Mouse (Mus musculus) cerebellum, adult 2 months (tissue): ENCODE results near the gene Runx2. TPM values are rescaled to one million over a fixed set of nuclear protein-coding genes. Genes with fewer than 3 reads are reported as not detected.
A peak's percentile ranks its signal among the peaks of the same experiment; 100 is the strongest.

ENCODE experiments used
- DNase-seq, 2 experiments: peaks; one replicate each; pipeline ENCODE4 v3.0.0; 2021
- H3K27ac ChIP-seq: fragments of 200-500 bp; 2 replicates; pipeline ENCODE4 v1.5.1; 2012; ENCODE audit warnings: low read length, control low read depth, inconsistent platforms; ENCODE audit not compliant: insufficient read depth
- H3K27me3 ChIP-seq: fragments of 200-500 bp; 2 replicates; pipeline ENCODE4 v1.6.1; 2012; ENCODE audit warnings: inconsistent platforms, mild to moderate bottlenecking, low read length, moderate library complexity; ENCODE audit not compliant: control insufficient read depth, insufficient read depth
- H3K4me1 ChIP-seq: fragments of 200-500 bp; 2 replicates; pipeline ENCODE4 v1.6.1; 2011; ENCODE audit warnings: low read length; ENCODE audit not compliant: control insufficient read depth, insufficient read depth
- H3K4me3 ChIP-seq: fragments of 200-500 bp; replicated peaks from 2 replicates; pipeline ENCODE3; 2011; ENCODE audit warnings: mild to moderate bottlenecking, low read depth, low read length, control low read depth; ENCODE audit not compliant: insufficient read depth
- CTCF ChIP-seq: fragments of 200-500 bp; IDR thresholded peaks from 2 replicates; pipeline ENCODE4 v1.5.1; 2011; ENCODE audit warnings: low read depth, mild to moderate bottlenecking, control low read depth, low read length, moderate library complexity, borderline replicate concordance; ENCODE audit not compliant: insufficient read depth
- POLR2A ChIP-seq: fragments of 200-500 bp; IDR thresholded peaks from 2 replicates; pipeline ENCODE4 v1.6.1; 2011; ENCODE audit warnings: low read length, control low read depth, borderline replicate concordance; ENCODE audit not compliant: insufficient read depth
- WGBS: fragments of 180-500 bp; shearing (Covaris S2); methylation state at CpG from one replicate; pipeline ENCODE4 v1.1.7; 2018; 5-methylcytosine and 5-hydroxymethylcytosine counted together
- polyA plus RNA-seq: library from polyadenylated mRNA; depleted of rRNA; stranded (reverse); fragments of >200 nt; gene quantifications from 2 replicates; pipeline ENCODE4 v1.2.3, GENCODE M21; 2012

Gene Runx2
- polyA plus RNA-seq, 1 experiment, result 0.95 TPM

GRCm38 (mm10) chr17:44663208-44663607 is 151.4 kb downstream of the Runx2 start:
- DNase-seq, result no peak
- Histone ChIP-seq H3K27ac (no peak overlapping the region), H3K27me3 (no peaks in the 10 kb centered on the region), H3K4me3 (no peak overlapping the region), H3K4me1 (no peaks in the 10 kb centered on the region)
- 96% methylated on average over 1 of the region's 1 CpGs for WGBS
- TF ChIP-seq CTCF, result no peak

- Histone ChIP-seq H3K27ac (no peak overlapping the region), H3K4me3 (no peak overlapping the region), H3K4me1 (no peaks in the 10 kb centered on the region), H3K27me3 (no peaks in the 10 kb centered on the region)
- DNase-seq, result no peak
- WGBS, result 92% methylated on average over 6 of the region's 6 CpGs
- TF ChIP-seq CTCF (no peak), POLR2A (no peak)
These were observed 152.4 kb downstream of the Runx2 start for GRCm38 (mm10) chr17:44662080-44662706.

- Histone ChIP-seq H3K4me1 (no peaks in the 10 kb centered on the region), H3K27me3 (no peaks in the 10 kb centered on the region), H3K4me3 (no peak overlapping the region), H3K27ac (no peak overlapping the region)
- no peak for DNase-seq
- TF ChIP-seq CTCF (no peak), POLR2A (no peak)
- 78% methylated on average over 7 of the region's 7 CpGs for WGBS
These were observed 154.3 kb downstream of the Runx2 start for GRCm38 (mm10) chr17:44660121-44660806.

- WGBS, result 22% methylated on average over 4 of the region's 4 CpGs
- no peak overlapping the region for H3K27ac ChIP-seq
- H3K4me3 ChIP-seq, result no peak overlapping the region
- TF ChIP-seq POLR2A (no peak), CTCF (no peak)
- peak; percentile 13 to 32 for DNase-seq
- no peaks in the 10 kb centered on the region; the same call in 1 of the 2 replicates for H3K4me1 ChIP-seq
- H3K27me3 ChIP-seq, result no peaks in the 10 kb centered on the region
These were observed 160.1 kb downstream of the Runx2 start for GRCm38 (mm10) chr17:44654503-44654902.

- peaks cover 6% of the 10 kb centered on the region for H3K4me1 ChIP-seq
- no peak overlapping the region for H3K4me3 ChIP-seq
- TF ChIP-seq POLR2A (no peak), CTCF (no peak)
- H3K27me3 ChIP-seq, result no peaks in the 10 kb centered on the region
- no peak overlapping the region for H3K27ac ChIP-seq
- WGBS, result 83% methylated on average over 3 of the region's 3 CpGs
- DNase-seq, result no peak
These were observed 161.5 kb downstream of the Runx2 start for GRCm38 (mm10) chr17:44653081-44653480.

- Histone ChIP-seq H3K27ac (no peak overlapping the region), H3K4me1 (peaks cover 6% of the 10 kb centered on the region), H3K27me3 (no peaks in the 10 kb centered on the region), H3K4me3 (no peak overlapping the region)
- no peak for DNase-seq
- TF ChIP-seq POLR2A, result no peak
- no peak for TF ChIP-seq CTCF
- 75% methylated on average over 7 of the region's 7 CpGs for WGBS
These were observed 162.5 kb downstream of the Runx2 start for GRCm38 (mm10) chr17:44652054-44652453.

GRCm38 (mm10) chr17:44651613-44652012 is 163.0 kb downstream of the Runx2 start:
- H3K27ac ChIP-seq, result no peak overlapping the region
- TF ChIP-seq POLR2A (no peak), CTCF (no peak)
- no peaks in the 10 kb centered on the region for H3K27me3 ChIP-seq
- 85% methylated on average over 8 of the region's 8 CpGs for WGBS
- peaks cover 6% of the 10 kb centered on the region for H3K4me1 ChIP-seq
- DNase-seq, result no peak
- H3K4me3 ChIP-seq, result no peak overlapping the region

- H3K27me3 ChIP-seq, result no peaks in the 10 kb centered on the region
- WGBS, result 93% methylated on average over 2 of the region's 2 CpGs
- DNase-seq, result no peak
- no peak overlapping the region for H3K4me3 ChIP-seq
- no peak for TF ChIP-seq POLR2A
- TF ChIP-seq CTCF, result no peak
- no peak overlapping the region for H3K27ac ChIP-seq
- peaks cover 6% of the 10 kb centered on the region for H3K4me1 ChIP-seq
These were observed 164.2 kb downstream of the Runx2 start for GRCm38 (mm10) chr17:44650431-44650830.

GRCm38 (mm10) chr17:44649056-44649455 is 165.5 kb downstream of the Runx2 start:
- Histone ChIP-seq H3K4me1 (peaks cover 6% of the 10 kb centered on the region), H3K4me3 (no peak overlapping the region), H3K27me3 (no peaks in the 10 kb centered on the region), H3K27ac (no peak overlapping the region)
- WGBS, result 23% methylated on average over 8 of the region's 8 CpGs
- TF ChIP-seq CTCF, result no peak
- no peak for DNase-seq
